Comparison of ENCODE assay signal across 8 mouse cellular contexts in genomic region chr8:114971378-114971777, GRCm38 (mm10).
DNase-seq lines count a peak whose midpoint lies in the region; ATAC-seq and TF ChIP-seq lines count a peak whose summit lies in the region.

No protein-coding gene starts in this region.

- H3K9me3 ChIP-seq in midbrain, embryonic 11.5 days (ENCODE audit: control insufficient read depth, low read length): no peaks in the 10 kb centered on the region; the same call in 1 of the 2 replicates
- no peaks in the 10 kb centered on the region for H3K9me3 ChIP-seq in midbrain, embryonic 15.5 days
- H3K9me3 ChIP-seq in intestine, postnatal 0 days (ENCODE audit: control insufficient read depth): no peaks in the 10 kb centered on the region
- H3K9me3 ChIP-seq in midbrain, embryonic 14.5 days (ENCODE audit: control insufficient read depth, low read length): no peaks in the 10 kb centered on the region

- no peak overlapping the region for H3K4me2 ChIP-seq in midbrain, embryonic 11.5 days
- no peak overlapping the region for H3K4me2 ChIP-seq in midbrain, embryonic 15.5 days
- H3K4me2 ChIP-seq in intestine, postnatal 0 days (replicated peaks; ENCODE audit: low read depth): no peak overlapping the region
- no peak overlapping the region for H3K4me2 ChIP-seq in midbrain, embryonic 14.5 days (ENCODE audit: low read length)

- no peak overlapping the region for H3K27ac ChIP-seq in midbrain, embryonic 11.5 days (ENCODE audit: low read depth, low read length)
- H3K27ac ChIP-seq in midbrain, embryonic 15.5 days: no peak overlapping the region
- H3K27ac ChIP-seq in intestine, postnatal 0 days (ENCODE audit: low read depth, low read length): no peak overlapping the region
- H3K27ac ChIP-seq in midbrain, embryonic 14.5 days (replicated peaks; ENCODE audit: low read depth, low read length): no peak overlapping the region

- H3K9ac ChIP-seq in midbrain, embryonic 11.5 days (ENCODE audit: low read length): no peak overlapping the region
- H3K9ac ChIP-seq in midbrain, embryonic 15.5 days: no peak overlapping the region
- H3K9ac ChIP-seq in intestine, postnatal 0 days (ENCODE audit: low read depth, low read length): no peak overlapping the region
- H3K9ac ChIP-seq in midbrain, embryonic 14.5 days (replicated peaks; ENCODE audit: low read length): no peak overlapping the region

- peak; percentile 57; the same call in 1 of the 2 replicates for ATAC-seq in midbrain, embryonic 11.5 days (ENCODE audit: low FRiP score)
- ATAC-seq in midbrain, embryonic 15.5 days (replicated peaks): no peak
- ATAC-seq in common myeloid progenitor, adult 5-6 weeks (replicated peaks; ENCODE audit: low read depth, poor library complexity, severe bottlenecking): peak; percentile 99
- ATAC-seq in intestine, postnatal 0 days: no peak
- ATAC-seq in midbrain, embryonic 14.5 days (ENCODE audit: low FRiP score, low TSS enrichment): no peak

- no peak overlapping the region for H3K4me3 ChIP-seq in midbrain, embryonic 11.5 days (ENCODE audit: low read depth, low read length)
- H3K4me3 ChIP-seq in midbrain, embryonic 15.5 days: no peak overlapping the region
- H3K4me3 ChIP-seq in intestine, postnatal 0 days (ENCODE audit: low read depth, low read length): no peak overlapping the region
- H3K4me3 ChIP-seq in midbrain, embryonic 14.5 days (replicated peaks; ENCODE audit: low read depth, low read length): no peak overlapping the region

- H3K36me3 ChIP-seq in midbrain, embryonic 11.5 days (ENCODE audit: control insufficient read depth, insufficient read depth, low read length): no peaks in the 10 kb centered on the region
- no peaks in the 10 kb centered on the region for H3K36me3 ChIP-seq in midbrain, embryonic 15.5 days (replicated peaks)
- H3K36me3 ChIP-seq in intestine, postnatal 0 days (ENCODE audit: control insufficient read depth, insufficient read depth): no peaks in the 10 kb centered on the region
- H3K36me3 ChIP-seq in midbrain, embryonic 14.5 days (ENCODE audit: control insufficient read depth, insufficient read depth, low read length): no peaks in the 10 kb centered on the region

- peak; percentile 97 for DNase-seq in midbrain, embryonic 11.5 days (ENCODE audit: low spot score, missing footprints)
- peak; percentile 64 for DNase-seq in gastrocnemius, postnatal 25 days
- DNase-seq in left cerebral cortex, postnatal 10 days (ENCODE audit: extremely low spot score in 1 of 2, low spot score in 2 of 2): peak; percentile 26 to 76
- DNase-seq in midbrain, embryonic 14.5 days: peak; percentile 81
- DNase-seq in spleen, postnatal 4 days (ENCODE audit: low spot score in 2 of 2): peak; percentile 70 to 87

- 55% methylated on average over 8 of the region's 8 CpGs for WGBS in midbrain, embryonic 11.5 days
- 46% methylated on average over 8 of the region's 8 CpGs for WGBS in midbrain, embryonic 15.5 days
- 42% methylated on average over 8 of the region's 8 CpGs for WGBS in intestine, postnatal 0 days
- WGBS in midbrain, embryonic 14.5 days: 41% methylated on average over 8 of the region's 8 CpGs

- intact Hi-C loops in left cerebral cortex, postnatal 10 days (cut with DNase I): loop anchor here (2.0 to 10.0 kb wide), 3 partner anchors 201 to 517 kb away; no protein-coding TSS in a partner anchor

- H3K4me1 ChIP-seq in midbrain, embryonic 11.5 days (ENCODE audit: control insufficient read depth, insufficient read depth, low read length): no peaks in the 10 kb centered on the region
- no peaks in the 10 kb centered on the region for H3K4me1 ChIP-seq in midbrain, embryonic 15.5 days
- H3K4me1 ChIP-seq in intestine, postnatal 0 days (replicated peaks; ENCODE audit: control insufficient read depth, insufficient read depth, low read length): no peaks in the 10 kb centered on the region
- 0 out of 2 replicates have a peak, but pooled peaks cover 4% of the 10 kb centered on the region for H3K4me1 ChIP-seq in midbrain, embryonic 14.5 days (ENCODE audit: control insufficient read depth, insufficient read depth, low read length)

- H3K27me3 ChIP-seq in midbrain, embryonic 11.5 days (ENCODE audit: control insufficient read depth, insufficient read depth, low read length): no peaks in the 10 kb centered on the region
- H3K27me3 ChIP-seq in midbrain, embryonic 15.5 days (replicated peaks): no peaks in the 10 kb centered on the region
- H3K27me3 ChIP-seq in intestine, postnatal 0 days (replicated peaks; ENCODE audit: control insufficient read depth, insufficient read depth, low read length): no peaks in the 10 kb centered on the region
- H3K27me3 ChIP-seq in midbrain, embryonic 14.5 days (ENCODE audit: control insufficient read depth, insufficient read depth, low read length): no peaks in the 10 kb centered on the region

- peak; percentile 95 for TF ChIP-seq CTCF in intestine, postnatal 0 days (IDR thresholded peaks at IDR 0.05; ENCODE audit: low read depth)

Comparison
In these comparisons a context has a peak if more than half of its experiments do, and no peak if none do; other contexts are left out.
1. ATAC-seq: peak in midbrain, embryonic 11.5 days (single experiment) and common myeloid progenitor, adult 5-6 weeks (single experiment); none in midbrain, embryonic 15.5 days (single experiment), intestine, postnatal 0 days (single experiment) and midbrain, embryonic 14.5 days (single experiment).
2. Peak in every context shown above with its lines, with median percentiles within 50 percentile points of each other: DNase-seq.